Mouse (Mus musculus) hindbrain, embryonic 12.5 days (tissue): ENCODE results near the gene Fam71a. TPM values are rescaled to one million over a fixed set of nuclear protein-coding genes. Genes with fewer than 3 reads are reported as not detected.

Experiments
- ATAC-seq: fragments of 200-750 bp; cut with Nextera tagmentation; 2 replicates; pipeline ENCODE4 v1.8.0; 2017; ENCODE audit warnings: moderate TSS enrichment; ENCODE audit not compliant: low FRiP score
- H3K27ac ChIP-seq: fragments of 300-500 bp; sonication (generic); 2 replicates; pipeline ENCODE4 v1.5.1; 2016; ENCODE audit warnings: mild to moderate bottlenecking
- H3K27me3 ChIP-seq: fragments of 300-500 bp; sonication (generic); 2 replicates; pipeline ENCODE4 v1.6.1; 2016; ENCODE audit warnings: mild to moderate bottlenecking
- H3K36me3 ChIP-seq: fragments of 300-500 bp; sonication (generic); 2 replicates; pipeline ENCODE4 v1.6.1; 2016; ENCODE audit warnings: mild to moderate bottlenecking
- H3K4me1 ChIP-seq: fragments of 300-500 bp; sonication (generic); 2 replicates; pipeline ENCODE4 v1.6.1; 2016
- H3K4me2 ChIP-seq: fragments of 300-500 bp; sonication (generic); replicated peaks from 2 replicates; pipeline ENCODE4 v1.6.1; 2016; ENCODE audit warnings: mild to moderate bottlenecking
- H3K4me3 ChIP-seq: fragments of 300-500 bp; sonication (generic); 2 replicates; pipeline ENCODE4 v1.5.1; 2016; ENCODE audit warnings: mild to moderate bottlenecking
- H3K9ac ChIP-seq: fragments of 300-500 bp; sonication (generic); 2 replicates; pipeline ENCODE4 v1.6.1; 2016; ENCODE audit warnings: mild to moderate bottlenecking, moderate library complexity
- H3K9me3 ChIP-seq: fragments of 300-500 bp; sonication (generic); replicated peaks from 2 replicates; pipeline ENCODE4 v1.6.1; 2016; ENCODE audit warnings: mild to moderate bottlenecking
- WGBS: fragments of 180-500 bp; shearing (Covaris S2); methylation state at CpG from one replicate; pipeline ENCODE4 v1.1.7; 2016; 5-methylcytosine and 5-hydroxymethylcytosine counted together
- polyA plus RNA-seq: library from polyadenylated mRNA; unstranded; fragments of >200 nt; fragmentation: Nextera tagmentation; extraction: Ambion mirVana; gene quantifications from 2 replicates; pipeline ENCODE4 v1.2.1, GENCODE M21; 2016

The Fam71a gene
- polyA plus RNA-seq, 1 experiment from 2014 or later, result not detected

GRCm38 (mm10) chr1:191135406-191135805 lies 29.2 kb downstream of the Fam71a start:
- Histone ChIP-seq H3K27ac (no peak overlapping the region), H3K4me3 (no peak overlapping the region), H3K9ac (no peak overlapping the region), H3K4me2 (no peak overlapping the region), H3K36me3 (no peaks in the 10 kb centered on the region), H3K9me3 (no peaks in the 10 kb centered on the region), H3K4me1 (no peaks in the 10 kb centered on the region), H3K27me3 (no peaks in the 10 kb centered on the region)
- ATAC-seq, result no peak
- 54% methylated on average over 4 of the region's 4 CpGs for WGBS

- H3K4me1 ChIP-seq, result no peaks in the 10 kb centered on the region
- no peak overlapping the region for H3K4me2 ChIP-seq
- no peak overlapping the region for H3K4me3 ChIP-seq
- WGBS, result 85% methylated on average over 5 of the region's 5 CpGs
- ATAC-seq, result no peak
- H3K27me3 ChIP-seq, result no peaks in the 10 kb centered on the region
- H3K36me3 ChIP-seq, result no peaks in the 10 kb centered on the region
- no peak overlapping the region for H3K9ac ChIP-seq
- peaks cover 9% of the 10 kb centered on the region for H3K9me3 ChIP-seq
- H3K27ac ChIP-seq, result no peak overlapping the region
Measured at GRCm38 (mm10) chr1:191132934-191133333, 31.7 kb downstream of the Fam71a start.

- Histone ChIP-seq H3K9me3 (peaks cover 9% of the 10 kb centered on the region), H3K9ac (no peak overlapping the region), H3K4me2 (no peak overlapping the region), H3K36me3 (no peaks in the 10 kb centered on the region), H3K27ac (no peak overlapping the region), H3K4me3 (no peak overlapping the region), H3K4me1 (no peaks in the 10 kb centered on the region), H3K27me3 (no peaks in the 10 kb centered on the region)
- 82% methylated on average over 5 of the region's 5 CpGs for WGBS
- no peak for ATAC-seq
Measured at GRCm38 (mm10) chr1:191132240-191132639, 32.4 kb downstream of the Fam71a start.

GRCm38 (mm10) chr1:191131692-191132091 lies 32.9 kb downstream of the Fam71a start:
- H3K36me3 ChIP-seq, result no peaks in the 10 kb centered on the region
- no peaks in the 10 kb centered on the region for H3K27me3 ChIP-seq
- 93% methylated on average over 2 of the region's 2 CpGs for WGBS
- H3K27ac ChIP-seq, result no peak overlapping the region
- peaks cover 9% of the 10 kb centered on the region for H3K9me3 ChIP-seq
- ATAC-seq, result no peak
- no peaks in the 10 kb centered on the region for H3K4me1 ChIP-seq
- H3K4me2 ChIP-seq, result no peak overlapping the region
- H3K9ac ChIP-seq, result no peak overlapping the region
- H3K4me3 ChIP-seq, result no peak overlapping the region

- Histone ChIP-seq H3K9me3 (peaks cover 9% of the 10 kb centered on the region), H3K4me2 (peak overlapping the region; percentile 56), H3K27ac (no peak overlapping the region), H3K9ac (peak overlapping the region; percentile 38; the same call in 1 of the 2 replicates), H3K36me3 (no peaks in the 10 kb centered on the region), H3K4me3 (peak overlapping the region; percentile 27), H3K27me3 (peaks cover 17% of the 10 kb centered on the region), H3K4me1 (peaks cover 7% of the 10 kb centered on the region; the same call in 1 of the 2 replicates)
- WGBS, result 17% methylated on average over 38 of the region's 38 CpGs
- ATAC-seq, result peak; percentile 43; the same call in 1 of the 2 replicates
Measured at GRCm38 (mm10) chr1:191125811-191126638, 38.6 kb downstream of the Fam71a start.

GRCm38 (mm10) chr1:191124288-191124687 lies 40.3 kb downstream of the Fam71a start:
- no peak overlapping the region for H3K4me3 ChIP-seq
- peaks cover 4% of the 10 kb centered on the region for H3K9me3 ChIP-seq
- H3K27ac ChIP-seq, result no peak overlapping the region
- peaks cover 7% of the 10 kb centered on the region; the same call in 1 of the 2 replicates for H3K4me1 ChIP-seq
- WGBS, result 55% methylated on average over 4 of the region's 4 CpGs
- no peak overlapping the region for H3K9ac ChIP-seq
- peaks cover 17% of the 10 kb centered on the region for H3K27me3 ChIP-seq
- no peak for ATAC-seq
- no peak overlapping the region for H3K4me2 ChIP-seq
- H3K36me3 ChIP-seq, result no peaks in the 10 kb centered on the region

GRCm38 (mm10) chr1:191123696-191124095 lies 40.9 kb downstream of the Fam71a start:
- Histone ChIP-seq H3K27me3 (peaks cover 17% of the 10 kb centered on the region), H3K4me2 (no peak overlapping the region), H3K27ac (no peak overlapping the region), H3K36me3 (no peaks in the 10 kb centered on the region), H3K4me3 (no peak overlapping the region), H3K9me3 (no peaks in the 10 kb centered on the region), H3K9ac (no peak overlapping the region), H3K4me1 (peaks cover 7% of the 10 kb centered on the region; the same call in 1 of the 2 replicates)
- 84% methylated on average over 2 of the region's 2 CpGs for WGBS
- ATAC-seq, result no peak

GRCm38 (mm10) chr1:191122744-191123143 lies 41.9 kb downstream of the Fam71a start:
- Histone ChIP-seq H3K9me3 (no peaks in the 10 kb centered on the region), H3K27ac (no peak overlapping the region), H3K27me3 (peaks cover 17% of the 10 kb centered on the region), H3K9ac (no peak overlapping the region), H3K4me1 (peaks cover 7% of the 10 kb centered on the region; the same call in 1 of the 2 replicates), H3K4me2 (no peak overlapping the region), H3K36me3 (no peaks in the 10 kb centered on the region), H3K4me3 (no peak overlapping the region)
- ATAC-seq, result no peak
- 61% methylated on average over 3 of the region's 3 CpGs for WGBS

- H3K9ac ChIP-seq, result no peak overlapping the region
- no peak for ATAC-seq
- H3K27ac ChIP-seq, result no peak overlapping the region
- no peak overlapping the region for H3K4me3 ChIP-seq
- WGBS, result 75% methylated on average over 11 of the region's 11 CpGs
- no peaks in the 10 kb centered on the region for H3K36me3 ChIP-seq
- H3K9me3 ChIP-seq, result no peaks in the 10 kb centered on the region
- H3K4me1 ChIP-seq, result peaks cover 6% of the 10 kb centered on the region; the same call in 1 of the 2 replicates
- H3K4me2 ChIP-seq, result no peak overlapping the region
- no peaks in the 10 kb centered on the region for H3K27me3 ChIP-seq
Measured at GRCm38 (mm10) chr1:191115514-191116238, 48.9 kb downstream of the Fam71a start.

GRCm38 (mm10) chr1:191114868-191115267 lies 49.7 kb downstream of the Fam71a start:
- H3K27me3 ChIP-seq, result no peaks in the 10 kb centered on the region
- no peak for ATAC-seq
- H3K4me1 ChIP-seq, result peaks cover 6% of the 10 kb centered on the region; the same call in 1 of the 2 replicates
- H3K9me3 ChIP-seq, result no peaks in the 10 kb centered on the region
- no peaks in the 10 kb centered on the region for H3K36me3 ChIP-seq
- WGBS, result 81% methylated on average over 7 of the region's 7 CpGs
- no peak overlapping the region for H3K4me2 ChIP-seq
- H3K4me3 ChIP-seq, result no peak overlapping the region
- no peak overlapping the region for H3K9ac ChIP-seq
- H3K27ac ChIP-seq, result no peak overlapping the region
